Mouse (Mus musculus) neural tube, embryonic 13.5 days (tissue): ENCODE data around the gene Tgif2. TPM values are rescaled to one million over a fixed set of nuclear protein-coding genes. Genes with fewer than 3 reads are reported as not detected.

Experiments used
- ATAC-seq: fragments of 200-750 bp; cut with Nextera tagmentation; 2 replicates; pipeline ENCODE4 v1.8.0; 2017; ENCODE audit warnings: low read depth, mild to moderate bottlenecking, moderate TSS enrichment, moderate library complexity
- H3K27ac ChIP-seq: fragments of 300-500 bp; sonication (generic); replicated peaks from 2 replicates; pipeline ENCODE4 v1.5.1; 2015; ENCODE audit warnings: moderate library complexity, mild to moderate bottlenecking, inconsistent platforms
- H3K27me3 ChIP-seq: fragments of 300-500 bp; sonication (generic); 2 replicates; pipeline ENCODE4 v1.6.1; 2015; ENCODE audit warnings: mild to moderate bottlenecking, inconsistent platforms
- H3K36me3 ChIP-seq: fragments of 300-500 bp; sonication (generic); 2 replicates; pipeline ENCODE4 v1.6.1; 2015; ENCODE audit warnings: mild to moderate bottlenecking, inconsistent platforms
- H3K4me1 ChIP-seq: fragments of 300-500 bp; sonication (generic); replicated peaks from 2 replicates; pipeline ENCODE4 v1.6.1; 2015; ENCODE audit warnings: inconsistent platforms
- H3K4me2 ChIP-seq: fragments of 300-500 bp; sonication (generic); 2 replicates; pipeline ENCODE4 v1.6.1; 2015; ENCODE audit warnings: inconsistent platforms, mild to moderate bottlenecking, moderate library complexity
- H3K4me3 ChIP-seq: fragments of 300-500 bp; sonication (generic); 2 replicates; pipeline ENCODE4 v1.5.1; 2015; ENCODE audit warnings: mild to moderate bottlenecking, inconsistent platforms
- H3K9ac ChIP-seq: fragments of 300-500 bp; sonication (generic); 2 replicates; pipeline ENCODE4 v1.6.1; 2015; ENCODE audit warnings: moderate library complexity, mild to moderate bottlenecking, inconsistent platforms
- H3K9me3 ChIP-seq: fragments of 300-500 bp; sonication (generic); 2 replicates; pipeline ENCODE4 v1.6.1; 2016; ENCODE audit warnings: inconsistent platforms
- WGBS: fragments of 180-500 bp; shearing (Covaris S2); methylation state at CpG from one replicate; pipeline ENCODE4 v1.1.7; 2015; 5-methylcytosine and 5-hydroxymethylcytosine counted together
- polyA plus RNA-seq: library from polyadenylated mRNA; unstranded; fragments of >200 nt; fragmentation: Nextera tagmentation; extraction: Ambion mirVana; gene quantifications from 2 replicates; pipeline ENCODE4 v1.2.1, GENCODE M21; 2015

The Tgif2 gene
- polyA plus RNA-seq, 1 experiment from 2014 or later = 24.1 TPM

DNA sequence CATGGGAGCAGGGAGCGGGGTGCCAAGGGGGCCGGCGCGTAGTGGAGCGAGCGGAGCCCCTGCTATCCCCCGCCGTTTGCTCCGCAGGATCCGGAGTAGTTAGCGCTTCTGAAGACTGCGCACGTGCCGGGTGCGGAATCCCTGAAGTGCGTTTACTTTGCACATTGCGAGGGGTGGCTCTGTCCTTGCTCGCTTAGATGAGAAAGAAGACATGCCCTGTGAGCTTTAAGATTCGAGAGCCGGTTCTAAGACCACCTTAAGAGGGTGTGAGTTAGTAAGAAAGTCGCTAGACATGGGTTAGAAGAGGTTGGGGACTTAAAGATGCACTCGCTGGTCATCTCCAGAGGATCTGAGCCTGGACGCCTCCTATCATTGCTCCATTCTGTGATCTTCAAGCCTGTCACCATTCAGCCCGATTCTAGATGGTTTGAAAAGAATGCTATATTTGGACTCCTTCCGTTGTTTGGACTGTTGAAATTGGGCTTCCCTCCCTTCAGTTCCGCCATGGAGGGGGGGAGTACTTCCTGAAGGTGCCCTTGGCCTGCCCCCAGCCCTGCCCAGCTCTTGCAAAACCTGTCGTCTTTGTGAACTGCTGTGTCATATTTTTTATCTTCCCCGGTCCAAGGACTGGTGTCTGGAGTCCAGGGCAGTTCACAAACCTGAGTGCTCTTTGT lies 23.8 kb downstream of the Tgif2 start:
- peak overlapping the region; percentile 98 for H3K9ac ChIP-seq
- peak; percentile 46; the same call in 1 of the 2 replicates for ATAC-seq
- peak overlapping the region; percentile 91 for H3K27ac ChIP-seq
- peak overlapping the region; percentile 99 for H3K4me3 ChIP-seq
- H3K36me3 ChIP-seq = peaks cover 40% of the 10 kb centered on the region
- H3K9me3 ChIP-seq = no peaks in the 10 kb centered on the region
- peak overlapping the region; percentile 97 for H3K4me2 ChIP-seq
- H3K4me1 ChIP-seq = peaks cover 48% of the 10 kb centered on the region
- WGBS = 5% methylated on average over 28 of the region's 28 CpGs
- no peaks in the 10 kb centered on the region for H3K27me3 ChIP-seq

DNA sequence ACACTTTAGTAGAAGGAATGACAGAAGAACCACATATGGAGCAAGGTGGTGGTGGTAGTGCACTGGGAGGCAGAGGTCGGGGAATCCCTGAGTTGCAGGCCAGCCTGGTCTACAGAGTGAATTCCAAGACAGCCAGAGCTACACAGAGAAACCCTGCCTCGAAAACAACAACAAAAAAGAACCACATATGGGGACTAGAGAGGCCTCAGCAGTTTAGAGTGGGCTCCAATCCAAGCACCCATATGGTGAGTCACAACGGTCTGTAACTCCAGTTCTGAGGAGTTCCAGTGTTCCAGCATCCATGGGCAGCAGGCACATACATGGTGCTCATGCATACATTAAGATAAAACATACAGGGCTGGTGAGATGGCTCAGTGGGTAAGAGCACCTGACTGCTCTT lies 24.7 kb downstream of the Tgif2 start:
- H3K4me1 ChIP-seq = peaks cover 50% of the 10 kb centered on the region
- no peak overlapping the region for H3K27ac ChIP-seq
- peak overlapping the region; percentile 98; the same call in 1 of the 2 replicates for H3K9ac ChIP-seq
- no peak for ATAC-seq
- H3K9me3 ChIP-seq = no peaks in the 10 kb centered on the region
- no peaks in the 10 kb centered on the region for H3K27me3 ChIP-seq
- H3K36me3 ChIP-seq = peaks cover 48% of the 10 kb centered on the region
- WGBS = 76% methylated on average over 3 of the region's 3 CpGs
- H3K4me3 ChIP-seq = peak overlapping the region; percentile 99; the same call in 1 of the 2 replicates
- peak overlapping the region; percentile 97 for H3K4me2 ChIP-seq

DNA sequence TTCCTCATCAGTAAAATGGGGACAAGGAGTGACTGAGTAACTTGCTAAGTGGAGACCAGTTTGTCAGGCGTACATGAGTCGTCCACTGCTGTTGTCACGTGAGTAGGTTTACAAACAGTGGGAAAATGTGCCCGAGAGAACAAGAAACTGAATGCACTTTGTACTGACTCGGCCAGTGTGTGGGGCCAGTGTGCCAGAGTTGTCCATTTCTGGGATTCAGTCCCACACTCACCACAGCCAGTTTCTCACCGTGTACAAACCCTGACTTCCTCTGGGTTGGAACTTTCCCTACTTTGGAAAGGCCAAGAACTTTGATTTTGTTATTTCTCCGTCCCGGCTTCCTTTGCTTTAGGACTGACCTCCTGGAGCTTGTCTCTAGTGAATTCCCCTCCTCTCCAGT lies 29.2 kb downstream of the Tgif2 start:
- Histone ChIP-seq H3K27me3 (no peaks in the 10 kb centered on the region), H3K36me3 (peaks cover 86% of the 10 kb centered on the region), H3K4me3 (no peak overlapping the region), H3K9ac (no peak overlapping the region), H3K4me1 (peaks cover 34% of the 10 kb centered on the region), H3K27ac (no peak overlapping the region), H3K9me3 (no peaks in the 10 kb centered on the region), H3K4me2 (no peak overlapping the region)
- no peak for ATAC-seq
- 89% methylated on average over 8 of the region's 8 CpGs for WGBS

DNA sequence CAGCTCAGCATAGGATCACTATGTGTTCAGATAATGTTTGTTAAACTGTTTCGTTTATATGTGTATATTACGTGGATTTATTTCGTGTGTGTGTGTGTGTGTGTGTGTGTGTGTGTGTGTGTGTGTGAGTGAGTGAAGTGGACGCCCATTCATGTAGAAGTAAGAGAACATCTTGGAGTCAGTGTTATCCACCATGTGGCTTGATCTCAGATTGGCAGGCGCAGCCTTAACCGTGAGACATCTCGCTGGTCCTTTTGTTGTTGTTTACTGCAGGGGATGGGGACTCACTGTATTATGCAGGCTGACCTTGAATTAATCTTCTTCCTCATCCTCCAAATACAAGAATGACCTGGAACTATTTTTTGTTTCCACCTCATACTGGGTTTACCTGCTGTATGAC lies 29.7 kb downstream of the Tgif2 start:
- Histone ChIP-seq H3K4me1 (peaks cover 29% of the 10 kb centered on the region), H3K9ac (no peak overlapping the region), H3K4me3 (no peak overlapping the region), H3K9me3 (no peaks in the 10 kb centered on the region), H3K36me3 (peaks cover 92% of the 10 kb centered on the region), H3K4me2 (no peak overlapping the region), H3K27me3 (no peaks in the 10 kb centered on the region), H3K27ac (no peak overlapping the region)
- 91% methylated on average over 7 of the region's 7 CpGs for WGBS
- ATAC-seq = no peak

DNA sequence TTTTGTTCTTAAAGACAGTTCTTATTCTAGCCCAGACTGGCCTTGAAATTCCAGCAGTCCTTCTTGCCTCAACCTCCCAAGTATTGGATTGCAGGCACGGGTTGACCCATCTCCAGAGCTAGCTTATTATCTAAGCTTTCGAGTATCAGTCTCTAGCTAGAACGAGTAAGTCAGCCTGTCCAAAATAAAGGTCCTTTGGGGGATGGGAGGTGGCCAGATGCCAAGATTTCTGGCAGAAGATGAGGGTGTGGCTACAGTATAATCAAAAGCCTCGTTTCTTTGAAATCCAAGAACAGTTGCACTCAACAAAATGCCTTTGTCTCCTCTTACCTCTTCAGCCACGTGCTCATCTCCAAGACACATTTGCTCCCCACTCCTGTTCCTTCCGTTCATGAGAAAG lies 30.7 kb downstream of the Tgif2 start:
- H3K36me3 ChIP-seq = peaks cover 96% of the 10 kb centered on the region
- H3K9ac ChIP-seq = no peak overlapping the region
- WGBS = 56% methylated on average over 6 of the region's 6 CpGs
- no peak for ATAC-seq
- no peaks in the 10 kb centered on the region for H3K27me3 ChIP-seq
- no peaks in the 10 kb centered on the region for H3K9me3 ChIP-seq
- no peak overlapping the region for H3K4me3 ChIP-seq
- no peak overlapping the region for H3K27ac ChIP-seq
- H3K4me2 ChIP-seq = no peak overlapping the region
- peaks cover 21% of the 10 kb centered on the region for H3K4me1 ChIP-seq

DNA sequence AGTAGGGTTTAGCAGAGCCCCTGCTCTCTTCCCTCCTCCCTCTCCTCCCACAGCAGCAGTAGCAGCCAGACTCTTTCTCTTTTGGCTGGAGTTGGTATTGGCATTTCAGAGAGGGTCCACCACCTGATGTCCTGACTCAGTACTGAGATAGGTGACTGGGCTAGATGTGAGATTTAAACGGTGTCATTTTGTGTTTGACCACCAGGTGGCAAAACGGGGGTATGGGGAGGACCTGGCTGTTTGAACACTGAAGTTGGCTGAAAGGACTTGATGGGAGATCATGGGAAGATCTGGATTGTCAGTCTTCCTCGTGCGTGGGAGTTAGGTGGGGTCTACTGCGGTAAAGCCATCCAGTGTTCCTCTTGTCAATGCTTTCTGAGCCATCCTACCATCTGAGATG lies 33.8 kb downstream of the Tgif2 start:
- Histone ChIP-seq H3K4me1 (peaks cover 14% of the 10 kb centered on the region; the same call in 1 of the 2 replicates), H3K9me3 (no peaks in the 10 kb centered on the region), H3K27me3 (no peaks in the 10 kb centered on the region), H3K27ac (no peak overlapping the region), H3K4me3 (no peak overlapping the region), H3K9ac (no peak overlapping the region), H3K4me2 (no peak overlapping the region), H3K36me3 (peaks cover 66% of the 10 kb centered on the region)
- WGBS = 34% methylated on average over 5 of the region's 5 CpGs
- ATAC-seq = peak; percentile 47; the same call in 1 of the 2 replicates

DNA sequence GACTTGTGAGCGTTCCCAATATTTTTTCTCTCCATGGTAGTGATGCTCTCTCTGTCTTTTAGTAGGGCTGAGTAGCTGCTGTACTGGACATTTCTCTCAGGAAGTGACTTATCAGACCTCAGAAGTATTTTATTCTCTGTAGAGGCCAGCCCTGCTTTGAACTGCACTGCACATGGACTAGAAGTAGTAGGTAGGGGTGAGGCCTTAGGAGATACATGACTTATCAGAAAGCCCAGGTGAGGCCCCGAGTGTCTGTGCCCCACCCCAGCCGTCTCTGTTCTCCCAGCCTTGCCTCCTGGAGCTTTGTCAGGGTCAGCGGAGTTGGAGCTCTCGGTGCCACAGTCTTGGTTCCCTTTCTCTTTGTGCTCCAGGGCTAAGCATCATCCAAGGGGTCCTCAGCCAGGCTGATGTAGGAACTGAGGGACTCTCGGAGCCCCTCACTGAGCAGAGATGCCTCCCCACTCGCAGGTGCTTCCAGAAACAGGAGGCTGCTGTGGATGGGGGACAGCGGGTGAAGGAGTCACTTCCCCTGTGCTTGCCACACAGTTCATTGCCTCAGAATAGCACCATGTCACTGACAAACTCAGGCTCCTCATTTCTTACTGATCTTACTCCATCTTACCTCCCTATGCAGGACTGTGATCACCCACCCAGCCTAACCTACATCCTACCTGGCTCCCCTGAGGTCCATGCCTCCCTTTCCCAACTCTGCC lies 34.4 kb downstream of the Tgif2 start:
- Histone ChIP-seq H3K4me3 (no peak overlapping the region), H3K9me3 (no peaks in the 10 kb centered on the region), H3K9ac (no peak overlapping the region), H3K36me3 (peaks cover 60% of the 10 kb centered on the region), H3K4me1 (peaks cover 13% of the 10 kb centered on the region; the same call in 1 of the 2 replicates), H3K27ac (no peak overlapping the region), H3K4me2 (no peak overlapping the region), H3K27me3 (no peaks in the 10 kb centered on the region)
- no peak for ATAC-seq
- 94% methylated on average over 8 of the region's 8 CpGs for WGBS

DNA sequence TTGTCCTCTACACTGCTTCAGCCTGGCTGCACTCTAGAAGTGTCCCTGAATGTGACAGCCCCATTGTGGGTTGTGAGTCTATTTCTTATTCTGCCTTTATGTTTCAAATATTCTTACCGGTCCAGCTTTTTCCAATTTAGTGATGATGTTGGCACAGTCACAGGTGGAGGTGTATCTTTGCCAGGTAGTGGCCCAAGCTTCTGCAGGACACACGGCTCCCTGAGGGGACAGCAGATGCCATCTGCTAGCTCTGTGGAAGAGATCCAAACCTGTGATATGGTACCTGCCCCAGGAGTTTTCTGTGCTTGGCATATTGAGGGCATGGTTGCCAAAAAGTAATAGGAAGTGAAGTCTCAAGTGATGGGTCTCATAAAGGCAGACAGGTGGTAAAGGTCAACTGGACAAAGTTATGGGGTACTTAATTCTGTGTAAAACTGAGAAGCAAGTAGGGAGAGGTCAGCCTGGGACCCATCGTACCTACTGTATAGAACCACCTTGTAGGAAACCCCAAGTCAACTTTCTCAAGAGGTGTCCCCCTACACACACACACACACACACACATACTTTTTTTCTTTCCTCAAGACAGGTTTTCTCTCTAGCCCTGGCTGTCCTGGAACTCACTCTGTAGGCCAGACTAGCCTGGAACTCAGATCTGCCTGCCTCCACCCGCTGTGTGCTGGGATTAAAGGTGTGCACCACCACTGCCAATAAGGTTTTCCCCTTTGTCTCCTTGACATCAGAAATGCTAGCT lies 35.1 kb downstream of the Tgif2 start:
- H3K36me3 ChIP-seq = peaks cover 54% of the 10 kb centered on the region
- H3K4me3 ChIP-seq = no peak overlapping the region
- H3K27ac ChIP-seq = no peak overlapping the region
- 96% methylated on average over 4 of the region's 4 CpGs for WGBS
- no peaks in the 10 kb centered on the region for H3K9me3 ChIP-seq
- no peak overlapping the region for H3K9ac ChIP-seq
- H3K4me1 ChIP-seq = peaks cover 9% of the 10 kb centered on the region; the same call in 1 of the 2 replicates
- no peak overlapping the region for H3K4me2 ChIP-seq
- H3K27me3 ChIP-seq = no peaks in the 10 kb centered on the region
- ATAC-seq = no peak

DNA sequence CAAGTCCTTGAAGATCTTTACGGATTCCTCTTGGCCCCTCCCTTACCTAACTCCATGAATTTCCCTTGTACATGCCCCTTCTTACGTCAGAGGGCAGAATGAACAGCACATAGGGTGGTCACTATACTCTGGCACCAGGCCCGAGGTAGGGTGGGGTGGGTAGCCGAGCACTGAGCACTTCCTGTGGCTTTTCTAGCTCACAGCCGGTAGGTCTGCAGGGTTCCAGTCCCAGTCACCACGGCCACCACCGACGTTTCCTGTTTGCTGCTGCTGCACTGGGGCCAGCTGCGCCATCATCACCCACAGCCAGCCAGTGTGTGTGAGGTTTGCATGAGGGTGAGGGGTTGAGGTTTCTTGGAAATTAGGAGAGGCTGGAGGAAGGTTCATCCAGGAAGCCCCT lies 37.9 kb downstream of the Tgif2 start:
- Histone ChIP-seq H3K4me3 (no peak overlapping the region), H3K27ac (no peak overlapping the region), H3K4me1 (no peaks in the 10 kb centered on the region), H3K4me2 (no peak overlapping the region), H3K9me3 (no peaks in the 10 kb centered on the region), H3K9ac (no peak overlapping the region), H3K27me3 (no peaks in the 10 kb centered on the region), H3K36me3 (peaks cover 27% of the 10 kb centered on the region)
- no peak for ATAC-seq
- 67% methylated on average over 9 of the region's 9 CpGs for WGBS

DNA sequence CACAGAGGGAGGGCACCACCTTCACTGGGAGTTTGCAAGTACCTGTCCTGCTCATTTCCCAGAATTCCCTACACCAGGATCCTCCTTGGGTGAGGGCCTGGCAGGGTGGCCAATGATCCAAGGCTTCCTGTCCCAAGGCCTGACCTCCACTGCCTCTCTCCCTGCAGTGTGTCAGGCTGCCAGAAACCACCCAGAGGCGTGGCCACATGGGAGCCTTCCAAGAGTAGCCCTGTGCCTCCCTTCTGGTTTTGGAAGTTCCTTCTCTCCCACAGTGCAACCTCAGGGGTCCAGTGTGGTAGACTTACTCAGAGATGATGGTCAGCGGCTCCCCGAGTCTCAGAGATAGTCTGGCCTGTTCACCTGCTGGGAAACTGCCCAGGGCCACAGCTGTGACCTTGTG lies 39.7 kb downstream of the Tgif2 start:
- no peak overlapping the region for H3K4me2 ChIP-seq
- no peak overlapping the region for H3K9ac ChIP-seq
- H3K4me3 ChIP-seq = no peak overlapping the region
- H3K36me3 ChIP-seq = peaks cover 10% of the 10 kb centered on the region
- H3K4me1 ChIP-seq = no peaks in the 10 kb centered on the region
- WGBS = 79% methylated on average over 3 of the region's 3 CpGs
- no peaks in the 10 kb centered on the region for H3K27me3 ChIP-seq
- ATAC-seq = no peak
- H3K9me3 ChIP-seq = no peaks in the 10 kb centered on the region
- no peak overlapping the region for H3K27ac ChIP-seq

DNA sequence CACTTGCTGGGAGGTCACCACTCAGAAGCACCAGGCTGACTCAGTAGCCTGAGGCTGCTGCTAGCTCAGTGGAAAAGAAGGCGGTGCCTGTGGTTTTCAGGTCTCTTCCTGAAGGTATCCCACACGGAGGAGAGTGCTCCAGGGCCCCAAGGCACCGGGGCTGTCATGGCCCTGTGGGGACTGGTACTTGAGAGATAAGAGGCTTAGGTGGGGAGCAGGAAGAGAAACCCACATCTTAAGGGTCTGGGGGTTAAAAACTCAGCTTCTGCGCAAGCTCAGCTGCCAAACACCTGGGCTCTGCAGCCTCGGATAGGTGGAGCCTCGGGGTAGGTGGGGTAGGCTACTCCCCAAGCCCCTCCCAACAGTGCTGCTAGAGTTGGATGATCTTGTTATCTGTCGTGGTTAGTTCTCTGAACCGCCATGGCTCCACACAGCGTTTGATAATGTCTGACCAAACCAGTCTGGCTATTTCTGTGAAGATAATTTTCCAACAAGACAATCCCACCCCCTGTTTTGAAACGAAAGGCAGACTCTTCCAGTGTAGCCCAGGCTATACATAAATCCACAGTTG lies 42.7 kb downstream of the Tgif2 start:
- no peak for ATAC-seq
- no peak overlapping the region for H3K4me3 ChIP-seq
- H3K4me2 ChIP-seq = no peak overlapping the region
- no peaks in the 10 kb centered on the region for H3K27me3 ChIP-seq
- H3K4me1 ChIP-seq = no peaks in the 10 kb centered on the region
- no peak overlapping the region for H3K9ac ChIP-seq
- H3K27ac ChIP-seq = no peak overlapping the region
- H3K36me3 ChIP-seq = no peaks in the 10 kb centered on the region
- 42% methylated on average over 10 of the region's 10 CpGs for WGBS
- H3K9me3 ChIP-seq = no peaks in the 10 kb centered on the region
